Mouse (Mus musculus) kidney, adult 2 months (tissue): ENCODE results near the gene Maea.

Experiments used
- CTCF ChIP-seq: fragments of 200-500 bp; conservative IDR thresholded peaks from 2 replicates; pipeline ENCODE4 v1.5.1; 2011; ENCODE audit warnings: low read depth, mild to moderate bottlenecking, control low read depth, low read length, moderate library complexity, mixed read lengths; ENCODE audit not compliant: insufficient read depth, insufficient read length
- POLR2A ChIP-seq: fragments of 200-500 bp; IDR thresholded peaks from one replicate; pipeline ENCODE4 v1.6.1; 2011; ENCODE audit warnings: low read depth, low read length, control low read depth

- no peak for TF ChIP-seq CTCF
- TF ChIP-seq POLR2A: no peak
Observed at GRCm38 (mm10) chr5:33400819-33401218, 65.5 kb downstream of the Maea start.
